Mouse (Mus musculus) CH12.LX (cell line): ENCODE data around the gene Gtf2h1. TPM values are rescaled to one million over a fixed set of nuclear protein-coding genes. Genes with fewer than 3 reads are reported as not detected.

ENCODE experiments used
- DNase-seq: peaks from one replicate; pipeline ENCODE4 v3.0.0-alpha.2; 2013; ENCODE audit errors: extremely low read depth
- H3K27ac ChIP-seq: 2 replicates; pipeline ENCODE4 v1.5.1; 2012; ENCODE audit warnings: low read depth, mild to moderate bottlenecking, control low read depth, moderate library complexity; ENCODE audit not compliant: insufficient read depth
- H3K27me3 ChIP-seq: replicated peaks from 2 replicates; pipeline ENCODE3; 2012; ENCODE audit warnings: inconsistent platforms
- H3K36me3 ChIP-seq, 2 experiments: replicated peaks in 1 of 2; 2 replicates each; pipeline versions ENCODE3 to v1.6.1; 2012; ENCODE audit warnings: inconsistent platforms in 1 of 2, low read length in 1 of 2, mild to moderate bottlenecking in 1 of 2, mixed read lengths in 1 of 2, moderate library complexity in 1 of 2; ENCODE audit not compliant: control insufficient read depth in 1 of 2, insufficient read depth in 1 of 2
- H3K4me1 ChIP-seq, 2 experiments: 2 replicates each; pipeline ENCODE4 v1.6.1; 2012; ENCODE audit warnings: inconsistent platforms in 1 of 2, moderate library complexity in 1 of 2; ENCODE audit not compliant: insufficient read depth in 2 of 2, control insufficient read depth in 1 of 2
- H3K4me2 ChIP-seq: 2 replicates; pipeline ENCODE4 v1.6.1; 2012; ENCODE audit warnings: low read depth, mild to moderate bottlenecking, control low read depth; ENCODE audit not compliant: poor library complexity, insufficient read depth, severe bottlenecking
- H3K4me3 ChIP-seq, 3 experiments: fragments of 150-350 bp in 1 of 3; sonication (generic) in 1 of 3; replicated peaks in 1 of 3; 2 replicates each; pipeline versions ENCODE3 to v1.5.1; 2011 to 2012; ENCODE audit warnings: low read depth in 2 of 3, low read length in 2 of 3, mild to moderate bottlenecking in 2 of 3, moderate library complexity in 2 of 3, control low read depth in 1 of 3, improper control_type of control experiment in 1 of 3, inconsistent platforms in 1 of 3, mixed read lengths in 1 of 3; ENCODE audit not compliant: poor library complexity in 1 of 3
- H3K79me2 ChIP-seq: replicated peaks from 2 replicates; pipeline ENCODE4 v1.6.1; 2012; ENCODE audit warnings: mild to moderate bottlenecking, moderate library complexity; ENCODE audit not compliant: control insufficient read depth, poor library complexity, insufficient read depth, severe bottlenecking; ENCODE audit errors: extremely low read depth
- H3K9ac ChIP-seq: 2 replicates; pipeline ENCODE4 v1.6.1; 2012; ENCODE audit warnings: low read depth, mild to moderate bottlenecking, control low read depth, moderate library complexity; ENCODE audit not compliant: insufficient read depth
- H3K9me3 ChIP-seq: replicated peaks from 2 replicates; pipeline ENCODE3; 2012; ENCODE audit warnings: low read length, inconsistent platforms, mixed read lengths
- CHD2 ChIP-seq: IDR thresholded peaks from 2 replicates; pipeline ENCODE4 v1.6.1; 2011; ENCODE audit warnings: low read length, improper control_type of control experiment
- CTCF ChIP-seq, 2 experiments: IDR thresholded peaks in 1 of 2; conservative IDR thresholded peaks in 1 of 2; 2 replicates each; pipeline ENCODE4 v1.5.1; 2011 to 2012; ENCODE audit warnings: low read depth in 2 of 2, low read length in 2 of 2, improper control_type of control experiment in 1 of 2, inconsistent platforms in 1 of 2, mild to moderate bottlenecking in 1 of 2, moderate library complexity in 1 of 2
- E2F4 ChIP-seq: IDR thresholded peaks from 2 replicates; pipeline ENCODE4 v1.6.1; 2011; ENCODE audit warnings: low read depth, low read length, improper control_type of control experiment; ENCODE audit not compliant: insufficient replicate concordance
- ETS1 ChIP-seq: conservative IDR thresholded peaks from 2 replicates; pipeline ENCODE4 v1.6.1; 2012; ENCODE audit warnings: low read depth, mild to moderate bottlenecking, inconsistent platforms, low read length, improper control_type of control experiment, moderate library complexity
- GABPA ChIP-seq: IDR thresholded peaks from 2 replicates; pipeline ENCODE4 v1.6.1; 2012; ENCODE audit warnings: low read depth, low read length, improper control_type of control experiment, inconsistent platforms; ENCODE audit not compliant: insufficient replicate concordance
- HCFC1 ChIP-seq: IDR thresholded peaks from 2 replicates; pipeline ENCODE4 v1.6.1; 2012; ENCODE audit warnings: low read depth, mild to moderate bottlenecking, inconsistent platforms, low read length, improper control_type of control experiment
- IRF4 ChIP-seq: IDR thresholded peaks from 2 replicates; pipeline ENCODE4 v1.6.1; 2014; ENCODE audit warnings: low read depth, mild to moderate bottlenecking, inconsistent platforms, low read length, improper control_type of control experiment
- KAT2A ChIP-seq: IDR thresholded peaks from 2 replicates; pipeline ENCODE4 v1.6.1; 2012; ENCODE audit warnings: low read length, improper control_type of control experiment, inconsistent platforms; ENCODE audit not compliant: insufficient replicate concordance
- MAX ChIP-seq: IDR thresholded peaks from 2 replicates; pipeline ENCODE4 v1.6.1; 2011; ENCODE audit warnings: low read length, improper control_type of control experiment
- MAZ ChIP-seq: IDR thresholded peaks from 2 replicates; pipeline ENCODE4 v1.6.1; 2012; ENCODE audit warnings: low read depth, mild to moderate bottlenecking, inconsistent platforms, low read length, improper control_type of control experiment, moderate library complexity
- NELFE ChIP-seq: IDR thresholded peaks from 2 replicates; pipeline ENCODE4 v1.6.1; 2011; ENCODE audit warnings: low read depth, low read length, improper control_type of control experiment
- PAX5 ChIP-seq: IDR thresholded peaks from 2 replicates; pipeline ENCODE4 v1.6.1; 2012; ENCODE audit warnings: low read length, inconsistent platforms, mixed read lengths
- POLR2A ChIP-seq: IDR thresholded peaks from 2 replicates; pipeline ENCODE4 v1.6.1; 2011; ENCODE audit warnings: low read depth, mild to moderate bottlenecking, improper control_type of control experiment, low read length
- RAD21 ChIP-seq: IDR thresholded peaks from 2 replicates; pipeline ENCODE4 v1.6.1; 2011; ENCODE audit warnings: low read depth, mild to moderate bottlenecking, low read length, improper control_type of control experiment, moderate library complexity
- SIN3A ChIP-seq: IDR thresholded peaks from 2 replicates; pipeline ENCODE4 v1.6.1; 2012; ENCODE audit warnings: low read length, improper control_type of control experiment, inconsistent platforms
- TBP ChIP-seq: conservative IDR thresholded peaks from 2 replicates; pipeline ENCODE4 v1.6.1; 2011; ENCODE audit warnings: low read depth, low read length, improper control_type of control experiment
- USF1 ChIP-seq: IDR thresholded peaks from 2 replicates; pipeline ENCODE4 v1.6.1; 2014; ENCODE audit warnings: low read depth, mild to moderate bottlenecking, inconsistent platforms, low read length, improper control_type of control experiment
- ZMIZ1 ChIP-seq: IDR thresholded peaks from 2 replicates; pipeline ENCODE4 v1.6.1; 2012; ENCODE audit warnings: low read depth, mild to moderate bottlenecking, inconsistent platforms, low read length, improper control_type of control experiment
- ZNF384 ChIP-seq: IDR thresholded peaks from 2 replicates; pipeline ENCODE4 v1.6.1; 2012; ENCODE audit warnings: low read depth, low read length, improper control_type of control experiment, inconsistent platforms
- dilution Hi-C: fragments of 300-500 bp; cut with MboI; formaldehyde crosslinking; loops from 2 replicates; pipeline ENCODE4 v1.14.3; 2020; ENCODE audit warnings: low sequenced_read_pairs; ENCODE audit not compliant: extremely low pct_unique_long_range_greater_than_20kb, extremely low pct_ligation_motif_present
- in situ Hi-C: fragments of 300-500 bp; cut with MboI; formaldehyde crosslinking; loops from 3 replicates; pipeline ENCODE4 v1.14.3; 2019; ENCODE audit warnings: low sequenced_read_pairs, low pct_ligation_motif_present, low pct_unique_long_range_greater_than_20kb, mixed read lengths
- polyA plus RNA-seq: library from polyadenylated mRNA; unstranded; fragments of >175 nt; gene quantifications from 2 replicates; pipeline ENCODE4 v1.2.1, GENCODE M21; 2012; ENCODE audit warnings: low read depth; ENCODE audit not compliant: insufficient read length
- total RNA-seq, 2 experiments: library from RNA; depleted of rRNA; stranded (reverse); fragments of 300-350 nt in 1 of 2; fragments of >200 nt in 1 of 2; gene quantifications; 2 replicates each; pipeline ENCODE4 v1.2.3; 2012 to 2014

Gtf2h1 gene
- total and polyA plus RNA-seq, 3 experiments = 79.2 to 172 (median 161) TPM

GRCm38 (mm10) chr7:46834994-46835610 lies 39.2 kb downstream of the Gtf2h1 start:
- TF ChIP-seq USF1 = no peak
- TF ChIP-seq IRF4 = no peak
- no peak for TF ChIP-seq MAX
- no peak for TF ChIP-seq NELFE
- no peak for TF ChIP-seq GABPA
- no peak for TF ChIP-seq E2F4
- TF ChIP-seq HCFC1 = no peak
- TF ChIP-seq CHD2 = no peak
- no peak for TF ChIP-seq RAD21
- no peak for TF ChIP-seq SIN3A
- TF ChIP-seq ZMIZ1 = no peak
- no peak for TF ChIP-seq CTCF (conservative IDR thresholded peaks at IDR 0.05 in 1 of 2, IDR thresholded peaks at IDR 0.05 in 1 of 2; ENCODE audit: low read depth in 2 of 2, low read length in 2 of 2)
- TF ChIP-seq MAZ = no peak
- TF ChIP-seq KAT2A = no peak
- TF ChIP-seq TBP = no peak
- no peak for TF ChIP-seq PAX5
- dilution Hi-C loops (no loop called here), in situ Hi-C loops (no loop called here)
- H3K36me3 ChIP-seq = peaks cover 0 to under 1% of the 10 kb centered on the region in 2 experiments
- no peak for DNase-seq
- H3K27ac ChIP-seq = no peak overlapping the region
- no peaks in the 10 kb centered on the region for H3K27me3 ChIP-seq
- no peaks in the 10 kb centered on the region for H3K79me2 ChIP-seq
- H3K9me3 ChIP-seq = no peaks in the 10 kb centered on the region
- peaks cover 8 to 42% of the 10 kb centered on the region in 2 experiments; a peak in 3 of 4 replicates for H3K4me1 ChIP-seq
- H3K4me2 ChIP-seq = no peak overlapping the region
- no peak overlapping the region for H3K9ac ChIP-seq
- no peak overlapping the region for H3K4me3 ChIP-seq

GRCm38 (mm10) chr7:46836357-46836756 lies 40.5 kb downstream of the Gtf2h1 start:
- dilution Hi-C loops = no loop called here
- H3K4me1 ChIP-seq = peaks cover 5 to 32% of the 10 kb centered on the region in 2 experiments; a peak in 3 of 4 replicates

More at GRCm38 (mm10) chr7:46836357-46836756, 40.5 kb downstream of the Gtf2h1 start:
- H3K4me2 ChIP-seq = no peak overlapping the region
- TF ChIP-seq POLR2A = no peak
- TF ChIP-seq ETS1 = no peak
- TF ChIP-seq KAT2A = no peak
- no peak for TF ChIP-seq TBP
- TF ChIP-seq ZNF384 = no peak
- TF ChIP-seq, all 38 proteins: peak for 0
- Histone ChIP-seq H3K9ac (no peak overlapping the region), H3K9me3 (no peaks in the 10 kb centered on the region), H3K36me3 (no peaks in the 10 kb centered on the region), H3K4me3 (no peak overlapping the region), H3K79me2 (no peaks in the 10 kb centered on the region), H3K27me3 (no peaks in the 10 kb centered on the region), H3K27ac (no peak overlapping the region)
- no peak for DNase-seq
- in situ Hi-C loops = no loop called here
